Mouse (Mus musculus) embryo, embryonic 10 days (tissue): ENCODE data around the gene Fzd10.

ENCODE experiments used
- DNase-seq: peaks from one replicate; pipeline ENCODE4 v3.0.0-alpha.2; 2015; ENCODE audit warnings: low spot score

Fzd10 gene

DNA sequence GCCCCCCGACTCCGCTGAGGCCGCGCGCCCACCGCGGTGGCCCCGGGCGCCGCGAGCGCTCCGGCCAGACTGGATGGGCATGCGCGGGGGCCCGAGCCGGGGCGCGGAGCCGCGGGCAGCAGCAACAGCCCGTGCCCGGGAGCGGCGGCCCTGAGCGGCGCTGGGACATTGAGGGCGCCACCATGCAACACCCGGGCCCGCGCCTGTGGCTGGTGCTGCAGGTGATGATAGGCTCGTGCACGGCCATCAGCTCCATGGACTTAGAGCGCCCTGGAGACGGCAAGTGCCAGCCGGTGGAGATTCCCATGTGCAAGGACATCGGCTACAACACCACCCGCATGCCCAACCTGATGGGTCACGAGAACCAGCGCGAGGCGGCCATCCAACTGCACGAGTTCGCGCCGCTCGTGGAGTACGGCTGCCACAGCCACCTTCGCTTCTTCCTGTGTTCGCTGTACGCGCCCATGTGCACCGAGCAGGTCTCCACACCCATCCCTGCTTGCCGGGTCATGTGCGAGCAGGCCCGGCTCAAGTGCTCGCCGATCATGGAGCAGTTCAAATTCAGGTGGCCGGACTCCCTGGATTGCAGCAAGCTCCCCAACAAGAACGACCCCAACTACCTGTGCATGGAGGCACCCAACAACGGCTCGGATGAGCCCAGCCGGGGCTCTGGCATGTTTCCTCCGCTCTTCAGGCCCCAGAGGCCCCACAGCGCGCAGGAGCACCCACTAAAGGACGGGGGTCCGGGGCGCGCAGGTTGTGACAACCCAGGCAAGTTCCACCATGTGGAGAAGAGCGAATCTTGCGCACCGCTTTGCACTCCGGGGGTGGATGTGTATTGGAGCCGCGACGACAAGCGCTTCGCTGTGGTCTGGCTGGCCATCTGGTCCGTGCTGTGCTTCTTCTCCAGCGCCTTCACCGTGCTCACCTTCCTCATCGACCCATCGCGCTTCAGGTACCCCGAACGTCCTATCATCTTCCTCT lies 684 bp downstream of the Fzd10 start:
- DNase-seq = peak; percentile 61

DNA sequence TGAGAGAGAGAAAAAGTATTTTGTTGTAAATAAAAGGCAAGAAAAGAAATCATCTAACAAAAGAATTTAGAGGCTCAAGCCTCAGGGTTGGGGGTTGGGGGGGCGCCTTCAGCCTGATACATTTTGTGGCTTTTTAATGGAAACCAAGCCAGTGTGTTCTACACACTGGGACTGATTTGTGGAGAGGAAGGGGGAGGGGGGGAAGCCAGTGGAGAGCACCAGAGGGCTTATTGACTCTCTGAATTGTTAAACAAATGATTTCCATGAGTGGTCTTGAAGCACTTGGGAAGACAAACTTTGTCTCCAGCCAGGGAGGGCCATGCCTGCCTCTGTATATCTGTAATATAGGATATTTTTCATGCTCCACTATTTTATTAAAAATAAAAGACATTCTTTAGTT lies 3.0 kb downstream of the Fzd10 start:
- no peak for DNase-seq

DNA sequence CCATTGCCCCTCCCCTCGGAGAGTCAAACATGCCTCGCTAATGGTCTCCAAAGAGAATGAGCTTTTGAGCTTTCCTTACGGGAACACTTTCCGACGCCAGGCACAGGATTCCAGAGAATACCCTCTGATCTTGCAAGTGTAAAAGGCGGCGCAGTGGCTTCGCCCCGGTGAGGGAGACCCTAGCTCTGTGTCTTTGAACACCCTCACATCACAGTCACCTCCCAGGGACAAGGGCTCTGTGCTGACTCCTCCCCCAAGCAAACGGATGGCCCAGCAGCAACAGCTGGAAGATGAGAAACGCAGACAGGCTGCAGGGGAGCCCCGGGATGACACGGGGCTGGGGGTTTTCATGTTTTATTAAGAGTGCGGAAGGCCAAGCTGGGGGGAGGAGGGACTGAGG lies 6.0 kb downstream of the Fzd10 start:
- no peak for DNase-seq

DNA sequence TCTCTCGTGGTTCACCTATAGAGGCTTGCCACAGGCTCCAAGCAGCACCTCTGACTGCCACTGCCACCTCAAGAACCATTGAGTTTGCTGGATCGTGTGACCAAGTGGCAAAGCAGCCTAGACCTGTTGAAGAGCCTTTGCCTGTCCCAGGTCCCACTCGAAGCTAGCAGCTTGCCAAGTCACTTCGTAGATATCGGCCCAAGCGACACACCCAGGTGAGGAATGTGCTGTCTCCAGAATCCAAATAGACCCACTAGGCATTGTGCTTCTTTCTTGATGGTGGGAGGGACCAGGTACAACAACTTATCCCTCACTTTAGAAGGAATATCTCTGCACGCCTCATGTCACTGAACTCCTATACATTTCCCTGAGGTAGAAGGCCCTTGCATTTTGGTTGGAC lies 8.4 kb downstream of the Fzd10 start:
- DNase-seq = no peak

DNA sequence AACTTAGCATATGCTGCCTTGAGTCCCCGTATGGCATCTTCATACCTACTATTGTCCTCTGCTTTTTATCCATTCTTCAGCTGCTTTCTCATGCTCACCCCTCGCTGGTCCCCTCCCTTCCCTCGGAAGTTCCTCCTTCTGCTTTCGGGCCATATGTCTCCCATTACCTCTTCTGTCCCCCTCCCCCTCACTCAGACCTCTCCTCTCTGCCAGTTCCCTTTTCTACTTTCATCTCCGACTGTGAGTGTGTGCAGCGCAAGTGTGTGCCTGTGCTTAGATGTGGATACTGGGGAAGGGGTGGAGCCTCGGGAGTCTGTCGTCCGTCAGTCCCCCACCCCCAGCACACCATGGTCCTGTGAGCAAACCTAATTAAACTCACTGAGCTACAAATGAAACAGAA lies 17.0 kb downstream of the Fzd10 start:
- peak; percentile 67 for DNase-seq

DNA sequence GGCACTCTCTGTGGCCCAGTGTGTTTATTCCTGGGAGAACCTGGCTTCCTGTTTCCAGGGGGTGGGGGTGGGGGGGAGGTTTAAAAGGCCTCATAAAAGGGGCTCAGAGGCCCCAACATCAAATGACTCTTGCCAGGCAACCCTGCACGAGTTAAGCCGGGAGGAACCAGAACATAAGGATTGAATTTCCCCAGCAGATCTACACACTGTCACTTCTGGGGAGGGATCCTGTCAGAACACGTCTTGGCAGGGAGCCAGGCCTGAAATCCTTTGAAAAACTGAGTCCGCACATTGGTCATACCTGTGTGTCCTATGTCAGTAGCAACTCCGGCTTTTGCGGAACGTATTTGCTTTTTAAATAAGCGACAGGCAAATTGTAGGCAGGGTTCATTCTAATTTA lies 19.3 kb downstream of the Fzd10 start:
- DNase-seq = peak; percentile 62

DNA sequence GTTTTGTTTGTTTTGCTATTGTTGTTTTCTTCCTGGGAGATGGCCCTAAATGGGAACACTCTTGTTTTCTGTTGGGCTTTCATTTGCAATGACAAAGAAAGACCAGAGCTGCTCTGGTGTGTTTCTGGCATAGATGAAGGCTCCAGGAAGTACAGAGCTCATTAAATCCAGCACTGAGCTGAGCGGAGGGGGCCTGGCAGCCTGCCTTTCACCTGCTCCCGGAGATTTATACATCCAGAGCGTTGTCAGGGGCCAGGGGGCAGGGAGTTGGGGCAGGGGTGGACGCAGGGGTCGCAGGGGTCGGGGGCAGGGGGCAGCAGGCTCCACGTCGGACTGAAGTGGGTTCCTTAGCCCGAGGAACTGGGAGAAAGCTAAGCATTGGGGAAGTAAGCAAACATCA lies 19.8 kb downstream of the Fzd10 start:
- DNase-seq = peak; percentile 57

DNA sequence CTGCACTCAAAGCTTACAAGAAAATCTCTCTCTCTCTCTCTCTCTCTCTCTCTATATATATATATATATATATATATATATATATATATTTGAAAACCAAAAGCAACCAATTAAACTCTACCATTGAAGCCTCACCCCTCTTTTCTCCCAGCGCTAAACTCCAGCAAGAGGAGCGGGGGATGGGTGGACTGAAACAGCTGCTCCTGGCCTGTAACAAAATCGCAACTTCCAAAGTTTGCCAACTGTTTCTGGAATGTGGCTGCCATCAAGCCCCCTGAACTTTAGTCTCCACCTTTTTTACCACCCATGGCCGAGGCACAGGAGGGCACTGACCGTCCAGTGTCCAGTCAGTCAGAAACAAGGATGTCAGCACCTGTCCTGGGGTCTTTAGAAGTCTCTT lies 27.1 kb downstream of the Fzd10 start:
- DNase-seq = peak; percentile 52

DNA sequence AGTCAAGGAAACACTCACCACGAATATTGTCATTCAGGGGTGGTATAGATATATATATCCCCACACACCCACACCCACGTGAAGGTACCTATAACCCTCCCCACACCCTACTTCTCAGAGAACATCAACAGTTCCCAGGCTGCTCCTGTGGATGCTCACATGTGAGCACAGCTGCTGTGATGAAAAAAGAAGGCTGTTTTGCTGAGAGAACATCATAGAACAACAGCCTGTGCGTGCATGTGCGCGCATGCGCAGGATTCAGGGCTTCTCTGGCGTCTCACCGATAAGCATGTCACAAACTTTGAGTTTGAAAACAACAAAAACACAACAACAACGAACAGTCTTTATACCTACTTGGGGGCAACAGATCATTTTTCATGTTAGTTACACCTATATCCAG lies 36.0 kb downstream of the Fzd10 start:
- DNase-seq = no peak

DNA sequence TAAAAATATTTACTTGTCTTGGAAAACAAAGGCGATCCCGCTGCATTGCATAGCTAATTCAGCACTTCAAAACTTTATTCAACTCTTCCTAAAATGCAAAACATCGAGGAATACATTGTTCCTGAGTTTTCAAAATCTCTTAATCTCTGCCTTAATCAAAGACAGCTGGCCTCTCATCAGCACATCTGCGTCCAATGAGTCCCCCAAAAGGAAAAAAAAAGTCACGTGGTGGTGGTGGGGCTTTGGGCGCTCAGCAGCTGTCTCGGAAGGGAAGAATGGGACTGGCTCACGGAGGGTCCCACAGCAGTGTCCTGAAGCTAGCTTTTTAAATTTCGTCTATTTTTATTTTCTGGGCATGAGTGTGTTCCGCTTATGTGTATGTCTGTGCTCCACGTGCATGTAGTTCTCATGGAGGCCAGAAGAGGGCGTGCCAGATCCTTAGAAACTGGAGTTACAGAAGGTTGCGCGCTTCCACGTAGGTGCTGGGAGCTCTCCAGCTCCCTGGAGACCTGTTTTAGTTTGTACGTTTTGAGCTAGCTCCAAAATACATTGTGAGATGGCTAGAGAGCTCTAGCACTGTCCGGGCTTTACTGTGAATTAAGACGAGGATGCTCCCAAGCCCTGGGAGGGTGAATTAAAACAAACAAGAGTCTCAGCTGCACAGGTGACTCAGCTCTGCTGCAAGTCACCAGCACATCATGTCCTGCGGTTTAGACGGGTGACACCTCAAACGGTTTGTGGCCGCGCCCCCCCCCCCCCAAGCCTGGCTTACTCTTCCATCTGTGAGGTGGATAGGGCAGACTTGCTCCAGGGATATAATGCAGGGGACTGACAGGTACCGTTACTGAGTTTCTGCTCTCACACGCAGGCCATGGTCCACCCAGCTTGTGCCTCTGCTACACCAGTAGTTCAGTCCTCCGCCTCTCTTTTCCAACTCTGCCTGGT lies 36.7 kb downstream of the Fzd10 start:
- peak; percentile 45 for DNase-seq

DNA sequence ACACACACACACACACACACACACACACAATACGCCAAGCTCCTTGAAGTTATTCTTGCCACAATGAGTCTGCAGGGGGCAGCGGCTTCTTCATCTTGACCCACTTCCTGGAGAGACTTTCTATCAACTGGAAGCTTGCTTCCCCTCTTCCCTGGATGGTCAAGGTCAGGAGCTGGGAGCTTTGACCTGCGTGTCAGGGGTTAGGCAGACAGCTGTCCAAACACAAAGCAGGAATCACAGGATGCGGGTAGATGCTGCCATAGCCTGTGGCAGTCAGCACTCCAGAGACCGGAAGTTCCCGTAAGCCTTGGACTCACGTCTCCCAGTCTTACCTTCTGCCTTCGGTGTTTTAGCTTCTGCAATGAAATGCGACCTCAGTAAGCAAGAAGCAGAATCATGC lies 38.1 kb downstream of the Fzd10 start:
- DNase-seq = peak; percentile 73

DNA sequence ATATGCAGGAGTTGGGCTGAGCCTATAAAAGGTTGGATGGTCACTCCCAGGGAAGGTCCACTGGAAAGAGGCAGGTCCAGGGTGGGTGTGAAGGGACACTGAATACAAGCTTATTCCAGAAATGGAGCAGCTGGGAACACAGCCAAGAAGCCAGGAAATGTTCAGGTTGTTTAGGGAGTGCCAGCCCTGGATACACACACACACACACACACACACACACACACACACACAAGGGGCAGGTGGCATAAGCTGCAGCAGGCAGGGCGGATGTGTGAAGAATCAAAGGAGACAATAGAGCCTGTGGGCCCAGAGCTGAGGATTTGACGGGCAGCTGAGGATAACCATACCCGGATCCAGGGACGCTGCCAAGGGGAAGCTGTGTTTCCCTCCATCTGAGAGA lies 42.4 kb downstream of the Fzd10 start:
- no peak for DNase-seq

DNA sequence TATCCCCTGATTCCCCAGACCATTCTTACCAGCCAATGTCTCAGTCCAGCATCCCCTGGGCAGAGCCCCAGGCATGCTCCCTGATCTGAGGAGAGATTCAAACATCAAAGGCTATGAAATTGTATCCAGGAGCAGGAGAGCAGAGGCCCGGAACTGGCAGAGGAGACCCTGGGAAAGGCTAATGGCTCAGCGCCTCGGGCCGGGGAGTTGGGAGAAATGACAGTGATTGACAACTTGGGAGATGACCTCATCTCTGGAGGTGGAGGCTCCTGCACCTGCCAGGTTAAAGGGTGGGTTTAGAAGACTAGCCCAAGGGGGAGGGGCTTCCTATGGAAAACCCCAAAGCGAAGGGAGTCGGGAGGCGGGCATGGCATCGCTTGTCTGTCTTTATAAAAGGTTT lies 45.1 kb downstream of the Fzd10 start:
- no peak for DNase-seq

DNA sequence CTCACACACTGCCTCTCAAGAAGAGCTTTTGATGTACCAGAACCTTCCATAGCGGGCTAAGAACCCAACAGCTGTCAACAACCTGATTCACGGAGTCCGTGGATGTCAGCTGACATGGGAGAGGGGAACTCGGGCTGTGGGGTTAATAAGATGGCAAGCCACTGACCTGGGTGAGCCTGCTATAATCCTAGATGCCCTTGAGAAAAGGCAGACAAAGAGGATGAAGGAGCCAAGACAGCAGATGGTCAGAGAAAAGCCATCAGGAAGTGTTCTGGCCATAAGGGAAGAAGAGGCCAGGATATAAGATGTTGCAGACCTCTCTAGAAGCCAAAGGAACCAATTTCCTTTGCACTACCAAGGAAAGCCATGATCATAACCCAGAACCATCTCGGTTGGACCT lies 45.6 kb downstream of the Fzd10 start:
- no peak for DNase-seq

DNA sequence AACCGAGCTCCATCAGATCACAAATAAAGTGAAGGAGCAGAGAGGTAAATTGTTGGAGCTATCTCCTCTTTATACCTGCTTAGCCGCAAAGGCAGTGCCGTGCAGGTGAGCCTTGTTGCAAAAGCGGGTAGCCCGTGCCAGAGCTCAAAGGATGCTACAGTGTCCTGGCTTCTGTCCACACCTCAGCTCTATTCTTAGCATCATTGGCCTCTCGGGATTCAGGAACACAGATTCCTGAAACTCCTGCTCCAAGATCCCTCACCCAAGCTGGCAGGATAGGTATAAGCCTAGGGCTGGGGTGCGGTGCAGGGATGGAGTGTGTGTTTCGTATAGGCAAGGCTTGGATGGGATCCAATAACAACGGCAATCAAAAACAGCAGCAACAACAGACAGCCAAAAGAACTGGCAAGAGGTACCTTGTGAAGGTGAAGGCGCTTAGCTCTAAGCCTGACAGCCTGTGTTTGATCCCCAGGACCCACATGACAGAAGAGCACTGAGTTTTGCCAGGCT lies 46.6 kb downstream of the Fzd10 start:
- DNase-seq = no peak

DNA sequence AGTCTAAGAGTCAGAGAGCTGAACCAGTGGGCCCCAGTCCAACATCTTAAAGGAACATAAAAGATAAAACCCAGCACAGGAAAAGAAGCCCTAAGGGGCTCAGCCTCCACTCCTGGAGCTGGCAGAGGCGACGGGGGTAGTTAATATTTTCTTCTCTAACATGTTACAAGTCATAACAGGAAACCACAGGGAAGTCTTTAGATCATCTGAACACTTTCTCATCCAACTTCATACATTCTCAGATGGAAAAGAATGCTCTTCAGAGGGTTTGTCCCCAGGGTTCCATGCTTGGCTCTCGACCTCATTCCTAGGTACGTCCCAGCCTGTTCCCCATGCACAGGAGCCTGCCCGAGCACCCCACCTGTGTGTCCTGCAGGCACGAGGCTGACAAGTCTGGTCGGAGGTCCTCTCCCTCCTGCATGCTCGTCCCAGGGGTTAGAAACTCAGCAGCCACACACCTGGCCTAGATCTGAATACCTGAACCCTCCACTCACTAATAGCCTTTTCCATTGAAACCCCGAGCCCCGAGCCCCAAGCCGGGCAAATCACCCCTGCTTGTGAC lies 48.8 kb downstream of the Fzd10 start:
- DNase-seq = no peak
